Mouse (Mus musculus) embryonic facial prominence, embryonic 14.5 days (tissue): ENCODE data around the gene C3. TPM values are rescaled to one million over a fixed set of nuclear protein-coding genes. Genes with fewer than 3 reads are reported as not detected.

ENCODE experiments used
- ATAC-seq: fragments of 200-750 bp; cut with Nextera tagmentation; 2 replicates; pipeline ENCODE4 v1.8.0; 2017; ENCODE audit warnings: low read depth, moderate number of reproducible peaks, moderate TSS enrichment
- DNase-seq: peaks from one replicate; pipeline ENCODE4 v3.0.0-alpha.2; 2015; ENCODE audit warnings: low spot score
- H3K27ac ChIP-seq: fragments of 300-500 bp; sonication (generic); replicated peaks from 2 replicates; pipeline ENCODE4 v1.5.1; 2014; ENCODE audit warnings: low read depth, mild to moderate bottlenecking, low read length, moderate library complexity
- H3K27me3 ChIP-seq: fragments of 300-500 bp; sonication (generic); replicated peaks from 2 replicates; pipeline ENCODE4 v1.6.1; 2014; ENCODE audit warnings: low read length; ENCODE audit not compliant: control insufficient read depth, insufficient read depth
- H3K36me3 ChIP-seq: fragments of 300-500 bp; sonication (generic); 2 replicates; pipeline ENCODE4 v1.6.1; 2014; ENCODE audit warnings: low read length, mixed read lengths; ENCODE audit not compliant: control insufficient read depth, insufficient read depth
- H3K4me1 ChIP-seq: fragments of 300-500 bp; sonication (generic); 2 replicates; pipeline ENCODE4 v1.6.1; 2014; ENCODE audit warnings: antibody characterized with exemption, low read length; ENCODE audit not compliant: control insufficient read depth, insufficient read depth
- H3K4me2 ChIP-seq: fragments of 300-500 bp; sonication (generic); 2 replicates; pipeline ENCODE4 v1.6.1; 2014; ENCODE audit warnings: low read depth, mild to moderate bottlenecking, low read length, moderate library complexity, mixed read lengths
- H3K4me3 ChIP-seq: fragments of 300-500 bp; sonication (generic); 2 replicates; pipeline ENCODE4 v1.5.1; 2014; ENCODE audit warnings: low read depth, mild to moderate bottlenecking, low read length
- H3K9ac ChIP-seq: fragments of 300-500 bp; sonication (generic); 2 replicates; pipeline ENCODE4 v1.6.1; 2014; ENCODE audit warnings: low read depth, mild to moderate bottlenecking, low read length, moderate library complexity, mixed read lengths
- H3K9me3 ChIP-seq: fragments of 300-500 bp; sonication (generic); 2 replicates; pipeline ENCODE4 v1.6.1; 2016; ENCODE audit warnings: low read length; ENCODE audit not compliant: control insufficient read depth
- WGBS: fragments of 180-500 bp; shearing (Covaris S2); extraction: QIAGEN DNeasy Blood & Tissue Kit; methylation state at CpG from one replicate; pipeline ENCODE4 v1.1.7; 2014; 5-methylcytosine and 5-hydroxymethylcytosine counted together
- polyA plus RNA-seq: library from polyadenylated mRNA; unstranded; fragments of >200 nt; fragmentation: Nextera tagmentation; extraction: Ambion mirVana; gene quantifications from 2 replicates; pipeline ENCODE4 v1.2.1, GENCODE M21; 2014

Gene C3
- polyA plus RNA-seq, 1 experiment from 2014 or later = 4.6 TPM

- Histone ChIP-seq H3K4me2 (no peak overlapping the region), H3K27ac (no peak overlapping the region), H3K9me3 (no peaks in the 10 kb centered on the region), H3K9ac (no peak overlapping the region), H3K36me3 (no peaks in the 10 kb centered on the region), H3K27me3 (peaks cover 4% of the 10 kb centered on the region; the same call in 1 of the 2 replicates), H3K4me1 (no peaks in the 10 kb centered on the region), H3K4me3 (no peak overlapping the region)
- ATAC-seq (no peak), DNase-seq (no peak)
- WGBS = 23% methylated on average over 3 of the region's 3 CpGs
Observed at GRCm38 (mm10) chr17:57219884-57220207, 8.1 kb downstream of the C3 start.

GRCm38 (mm10) chr17:57219167-57219883 lies 8.6 kb downstream of the C3 start:
- WGBS = 18% methylated on average over 11 of the region's 11 CpGs
- H3K36me3 ChIP-seq = no peaks in the 10 kb centered on the region
- H3K27ac ChIP-seq = no peak overlapping the region
- H3K4me3 ChIP-seq = no peak overlapping the region
- H3K9me3 ChIP-seq = no peaks in the 10 kb centered on the region
- peak; percentile 35 for DNase-seq
- no peak overlapping the region for H3K4me2 ChIP-seq
- no peak for ATAC-seq
- H3K27me3 ChIP-seq = 0 out of 2 replicates have a peak, but pooled peaks cover 2% of the 10 kb centered on the region
- H3K9ac ChIP-seq = no peak overlapping the region
- H3K4me1 ChIP-seq = no peaks in the 10 kb centered on the region

GRCm38 (mm10) chr17:57218335-57218900 lies 9.5 kb downstream of the C3 start:
- Histone ChIP-seq H3K4me3 (no peak overlapping the region), H3K4me1 (no peaks in the 10 kb centered on the region), H3K36me3 (no peaks in the 10 kb centered on the region), H3K9ac (no peak overlapping the region), H3K4me2 (no peak overlapping the region), H3K27ac (no peak overlapping the region), H3K27me3 (0 out of 2 replicates have a peak, but pooled peaks cover 2% of the 10 kb centered on the region), H3K9me3 (no peaks in the 10 kb centered on the region)
- ATAC-seq (no peak), DNase-seq (no peak)
- WGBS = 77% methylated on average over 12 of the region's 12 CpGs

GRCm38 (mm10) chr17:57214676-57215387 lies 13.1 kb downstream of the C3 start:
- DNase-seq (peak; percentile 28), ATAC-seq (peak; percentile 63; the same call in 1 of the 2 replicates)
- H3K27me3 ChIP-seq = 0 out of 2 replicates have a peak, but pooled peaks cover 2% of the 10 kb centered on the region
- no peaks in the 10 kb centered on the region for H3K4me1 ChIP-seq
- no peaks in the 10 kb centered on the region for H3K9me3 ChIP-seq
- H3K4me3 ChIP-seq = no peak overlapping the region
- no peak overlapping the region for H3K4me2 ChIP-seq
- no peaks in the 10 kb centered on the region for H3K36me3 ChIP-seq
- H3K9ac ChIP-seq = no peak overlapping the region
- H3K27ac ChIP-seq = no peak overlapping the region
- WGBS = 48% methylated on average over 13 of the region's 13 CpGs

GRCm38 (mm10) chr17:57211501-57211900 lies 16.4 kb downstream of the C3 start:
- WGBS = 39% methylated on average over 7 of the region's 9 CpGs

GRCm38 (mm10) chr17:57209330-57209729 lies 18.6 kb downstream of the C3 start:
- WGBS = 71% methylated on average over 4 of the region's 4 CpGs
- DNase-seq (no peak), ATAC-seq (no peak)
- Histone ChIP-seq H3K4me3 (no peak overlapping the region), H3K4me1 (no peaks in the 10 kb centered on the region), H3K9ac (no peak overlapping the region), H3K9me3 (no peaks in the 10 kb centered on the region), H3K27me3 (0 out of 2 replicates have a peak, but pooled peaks cover under 1% of the 10 kb centered on the region), H3K4me2 (no peak overlapping the region), H3K36me3 (no peaks in the 10 kb centered on the region), H3K27ac (no peak overlapping the region)

More at GRCm38 (mm10) chr17:57211501-57211900, 16.4 kb downstream of the C3 start:
- ATAC-seq (no peak), DNase-seq (no peak)
- Histone ChIP-seq H3K4me3 (no peak overlapping the region), H3K27ac (no peak overlapping the region), H3K36me3 (no peaks in the 10 kb centered on the region), H3K9ac (no peak overlapping the region), H3K4me2 (no peak overlapping the region), H3K9me3 (no peaks in the 10 kb centered on the region), H3K27me3 (0 out of 2 replicates have a peak, but pooled peaks cover 2% of the 10 kb centered on the region), H3K4me1 (no peaks in the 10 kb centered on the region)

GRCm38 (mm10) chr17:57207938-57208337 lies 20.0 kb downstream of the C3 start:
- Histone ChIP-seq H3K36me3 (no peaks in the 10 kb centered on the region), H3K4me1 (no peaks in the 10 kb centered on the region), H3K27ac (no peak overlapping the region), H3K27me3 (no peaks in the 10 kb centered on the region), H3K9ac (no peak overlapping the region), H3K9me3 (no peaks in the 10 kb centered on the region), H3K4me2 (no peak overlapping the region), H3K4me3 (no peak overlapping the region)
- 83% methylated on average over 3 of the region's 3 CpGs for WGBS
- DNase-seq (no peak), ATAC-seq (no peak)

GRCm38 (mm10) chr17:57201841-57202724 lies 25.9 kb downstream of the C3 start:
- Histone ChIP-seq H3K4me1 (no peaks in the 10 kb centered on the region), H3K4me3 (no peak overlapping the region), H3K27ac (no peak overlapping the region), H3K27me3 (no peaks in the 10 kb centered on the region), H3K9ac (no peak overlapping the region), H3K4me2 (no peak overlapping the region), H3K36me3 (no peaks in the 10 kb centered on the region), H3K9me3 (no peaks in the 10 kb centered on the region)
- WGBS = 82% methylated on average over 10 of the region's 10 CpGs
- DNase-seq (no peak), ATAC-seq (no peak)
